Mouse (Mus musculus) hematopoietic stem cell, adult 5-6 weeks (primary cell): ENCODE measurements around the gene Klf1. TPM values are rescaled to one million over a fixed set of nuclear protein-coding genes. Genes with fewer than 3 reads are reported as not detected.

ENCODE experiments used
- ATAC-seq, 2 experiments: fragments of 125-278 bp in 1 of 2; replicated peaks in 1 of 2; 2 replicates each; pipeline ENCODE4 v1.8.0; 2016 to 2017; ENCODE audit warnings: inconsistent platforms in 2 of 2, mild to moderate bottlenecking in 2 of 2, moderate number of reproducible peaks in 2 of 2, low read depth in 1 of 2, moderate TSS enrichment in 1 of 2; ENCODE audit not compliant: low FRiP score in 2 of 2, poor library complexity in 2 of 2, severe bottlenecking in 2 of 2, insufficient read depth in 1 of 2, low TSS enrichment in 1 of 2
- total RNA-seq: library from RNA; stranded (forward); fragments of 172-1452, 232-1000 nt; gene quantifications from 2 replicates; pipeline ENCODE4 v1.2.3, GENCODE M21; 2017

The Klf1 gene
- total RNA-seq = 4.1 and 30.6 TPM in 2 replicates

GRCm38 (mm10) chr8:84901752-84902151 is at the start of gene Klf1:
Klf1 (plus strand) TSS chr8:84901928.
- ATAC-seq = no peak

GRCm38 (mm10) chr8:84856434-84856833 is 45.3 kb upstream of the Klf1 start:
- no peak for ATAC-seq

- peak; percentile 96 for ATAC-seq
Observed at GRCm38 (mm10) chr8:84856864-84857441, 44.8 kb upstream of the Klf1 start, which contains the start of gene Farsa. Farsa (plus strand) TSS chr8:84856989.

- peak; percentile 74 to 77 for ATAC-seq
Observed at GRCm38 (mm10) chr8:84871376-84872308, 30.1 kb upstream of the Klf1 start, which contains the start of gene Syce2. Syce2 (plus strand) TSS chr8:84872111.

GRCm38 (mm10) chr8:84872309-84872965 is 29.3 kb upstream of the Klf1 start:
- peak; percentile 4 to 33; a peak in 2 of 4 replicates for ATAC-seq

- ATAC-seq = no peak
Observed at GRCm38 (mm10) chr8:84873016-84873415, 28.7 kb upstream of the Klf1 start.

- no peak for ATAC-seq
Observed at GRCm38 (mm10) chr8:84874339-84874738, 27.4 kb upstream of the Klf1 start.

- ATAC-seq = no peak
Observed at GRCm38 (mm10) chr8:84877297-84878035, 24.3 kb upstream of the Klf1 start.

- no peak for ATAC-seq
Observed at GRCm38 (mm10) chr8:84878915-84879314, 22.8 kb upstream of the Klf1 start.

GRCm38 (mm10) chr8:84884728-84885127 is 17.0 kb upstream of the Klf1 start:
- no peak for ATAC-seq

GRCm38 (mm10) chr8:84888280-84888679 is 13.4 kb upstream of the Klf1 start:
- no peak for ATAC-seq

GRCm38 (mm10) chr8:84889141-84889540 is 12.6 kb upstream of the Klf1 start:
- no peak for ATAC-seq

- no peak for ATAC-seq
Observed at GRCm38 (mm10) chr8:84892993-84893708, 8.6 kb upstream of the Klf1 start.

GRCm38 (mm10) chr8:84893709-84894134 is 8.0 kb upstream of the Klf1 start, which contains the start of gene Gcdh:
Gcdh (minus strand) TSS chr8:84893921.
- ATAC-seq = peak; percentile 99 to 100

GRCm38 (mm10) chr8:84895963-84896362 is 5.8 kb upstream of the Klf1 start:
- no peak for ATAC-seq

- ATAC-seq = no peak
Observed at GRCm38 (mm10) chr8:84901071-84901470, 657 bp upstream of the Klf1 start.
